ENCODE assay signal across 8 mouse cellular contexts in the genomic region with DNA sequence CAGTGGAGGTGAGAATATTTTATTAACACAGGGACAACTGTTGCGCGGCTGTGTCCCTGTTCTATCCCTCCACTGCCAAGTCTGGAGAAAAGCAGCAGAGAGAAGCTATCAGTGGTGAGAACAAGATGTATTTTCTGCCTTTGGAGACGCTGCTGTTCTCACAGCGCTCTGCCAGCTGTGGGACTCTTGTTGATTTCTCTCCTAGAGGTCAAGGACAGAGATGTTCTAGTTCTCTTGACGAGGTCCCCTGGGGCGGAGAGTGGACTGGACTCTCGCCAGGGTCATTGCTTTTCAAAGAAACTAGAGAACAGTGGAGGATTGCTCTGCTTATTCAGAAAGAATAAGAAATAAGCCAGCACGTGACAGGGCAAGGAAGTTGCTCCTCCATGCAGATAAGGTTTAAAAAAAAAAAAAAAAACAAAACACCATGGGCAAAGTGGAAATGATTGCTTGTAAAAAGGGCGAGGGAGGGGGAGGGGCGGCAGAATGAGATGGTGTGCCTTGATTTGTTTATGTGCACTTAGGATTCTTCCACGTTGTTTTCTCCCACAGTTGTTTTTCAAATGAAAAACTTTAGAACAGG. TPM values are rescaled to one million over a fixed set of nuclear protein-coding genes. Genes with fewer than 3 reads are reported as not detected.
DNase-seq lines count a peak whose midpoint lies in the region; ATAC-seq and TF ChIP-seq lines count a peak whose summit lies in the region.

No protein-coding gene starts in this region.

- WGBS in thymus, adult 2 months, result 66% methylated on average over 11 of the region's 11 CpGs
- 43% methylated on average over 11 of the region's 11 CpGs for WGBS in forebrain, embryonic 15.5 days

- no peaks in the 10 kb centered on the region for H3K27me3 ChIP-seq in thymus, adult 2 months (ENCODE audit: control insufficient read depth, insufficient read depth, low read length)
- H3K27me3 ChIP-seq in forebrain, embryonic 15.5 days, result no peaks in the 10 kb centered on the region

- H3K36me3 ChIP-seq in thymus, adult 2 months (ENCODE audit: control insufficient read depth, insufficient read depth, low read length), result no peaks in the 10 kb centered on the region
- H3K36me3 ChIP-seq in forebrain, embryonic 15.5 days, result no peaks in the 10 kb centered on the region

- H3K27ac ChIP-seq in thymus, adult 2 months (ENCODE audit: control insufficient read depth, insufficient read depth, low read length), result no peak overlapping the region
- H3K27ac ChIP-seq in forebrain, embryonic 15.5 days (replicated peaks), result no peak overlapping the region

- H3K4me3 ChIP-seq in thymus, adult 2 months (ENCODE audit: control insufficient read depth, insufficient read depth, low read length), result no peak overlapping the region
- H3K4me3 ChIP-seq in forebrain, embryonic 15.5 days, result no peak overlapping the region

- no peak for ATAC-seq in forebrain, embryonic 15.5 days (replicated peaks)

- H3K4me2 ChIP-seq in forebrain, embryonic 15.5 days (replicated peaks), result no peak overlapping the region

- H3K9ac ChIP-seq in forebrain, embryonic 15.5 days (replicated peaks), result no peak overlapping the region

- TF ChIP-seq CTCF in thymus, adult 2 months (IDR thresholded peaks at IDR 0.05; ENCODE audit: borderline replicate concordance, control insufficient read depth, extremely low read depth, insufficient read depth, low read length, poor library complexity), result no peak

- H3K4me1 ChIP-seq in thymus, adult 2 months (replicated peaks; ENCODE audit: control insufficient read depth, insufficient read depth, low read length), result no peaks in the 10 kb centered on the region
- H3K4me1 ChIP-seq in forebrain, embryonic 15.5 days, result peaks cover 14% of the 10 kb centered on the region

- DNase-seq in embryo, embryonic 10.5 days (ENCODE audit: low spot score), result peak; percentile 20
- no peak for DNase-seq in embryo, embryonic 9.5 days (ENCODE audit: extremely low spot score)
- peak; percentile 63 for DNase-seq in urinary bladder, postnatal 14 days (ENCODE audit: low spot score)
- DNase-seq in urinary bladder, adult 2 months (ENCODE audit: low spot score), result no peak
- DNase-seq in kidney, adult 11 months, result peak; percentile 90
- DNase-seq in lung, postnatal 10 days, result peak; percentile 89
- DNase-seq in thymus, adult 2 months, result no peak

- TF ChIP-seq POLR2A in thymus, adult 2 months (IDR thresholded peaks at IDR 0.05; ENCODE audit: control insufficient read depth, extremely low read depth, insufficient read depth, low read length, poor library complexity), result no peak

- H3K9me3 ChIP-seq in forebrain, embryonic 15.5 days, result no peaks in the 10 kb centered on the region

RNA-seq across cellular contexts. Expression of a gene that starts 10.5 kb away (rescaled TPM):
- 18.9 and 23.8 TPM in 2 replicates for polyA plus RNA-seq in urinary bladder, adult 2 months (2012; rRNA removed)
- polyA plus RNA-seq in thymus, adult 2 months (2012; rRNA removed), result 1.0 and 2.7 TPM in 2 replicates
- polyA plus RNA-seq in forebrain, embryonic 15.5 days (2015; fragmentation: Nextera tagmentation; extraction: Ambion mirVana), result 20.8 and 21.8 TPM in 2 replicates

Comparison
In these comparisons a context has a peak if more than half of its experiments do, and no peak if none do; other contexts are left out.
1. DNase-seq: peak in embryo, embryonic 10.5 days (single experiment), urinary bladder, postnatal 14 days (single experiment), kidney, adult 11 months (single experiment) and lung, postnatal 10 days (single experiment); none in embryo, embryonic 9.5 days (single experiment), urinary bladder, adult 2 months (single experiment) and thymus, adult 2 months (single experiment).